Mouse (Mus musculus) cerebellum, adult 8-10 months (tissue): ENCODE results near the gene Pkd1l1.

Experiments
- DNase-seq: peaks from one replicate; pipeline ENCODE4 v3.0.0; 2022

Gene Pkd1l1

DNA sequence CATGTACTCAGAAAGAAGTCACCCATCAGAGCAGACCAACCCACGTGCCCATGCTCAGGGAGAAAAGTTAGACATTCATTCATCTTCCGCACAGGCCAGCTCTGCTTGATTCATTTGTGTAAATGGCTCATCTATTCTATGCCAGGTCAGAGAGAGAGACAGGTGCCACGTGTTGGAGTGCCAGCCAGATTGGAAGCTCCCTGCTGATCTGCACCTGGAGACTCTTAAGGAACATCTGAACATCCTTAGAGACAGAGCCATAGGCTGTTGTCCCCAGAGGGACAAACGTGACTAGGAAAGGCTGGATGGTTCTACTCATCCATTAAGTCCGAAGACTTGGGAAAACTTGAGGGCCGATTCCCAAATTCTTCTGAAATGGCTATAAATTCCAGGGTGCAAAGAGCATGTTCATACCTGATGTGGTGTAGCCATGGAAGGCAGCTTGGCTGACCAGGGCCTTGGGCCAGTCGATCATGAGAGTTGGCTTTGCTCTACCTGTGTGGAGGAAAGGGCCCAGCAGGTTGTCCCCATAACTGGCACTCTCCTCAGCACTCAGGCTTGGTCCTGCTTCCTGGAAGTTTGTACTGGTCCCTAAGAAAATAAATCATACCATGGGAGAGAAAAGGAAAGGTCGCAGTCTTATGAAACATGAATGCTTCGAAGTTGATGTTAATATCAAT, 36.5 kb downstream of the Pkd1l1 start:
- peak; percentile 37 for DNase-seq

DNA sequence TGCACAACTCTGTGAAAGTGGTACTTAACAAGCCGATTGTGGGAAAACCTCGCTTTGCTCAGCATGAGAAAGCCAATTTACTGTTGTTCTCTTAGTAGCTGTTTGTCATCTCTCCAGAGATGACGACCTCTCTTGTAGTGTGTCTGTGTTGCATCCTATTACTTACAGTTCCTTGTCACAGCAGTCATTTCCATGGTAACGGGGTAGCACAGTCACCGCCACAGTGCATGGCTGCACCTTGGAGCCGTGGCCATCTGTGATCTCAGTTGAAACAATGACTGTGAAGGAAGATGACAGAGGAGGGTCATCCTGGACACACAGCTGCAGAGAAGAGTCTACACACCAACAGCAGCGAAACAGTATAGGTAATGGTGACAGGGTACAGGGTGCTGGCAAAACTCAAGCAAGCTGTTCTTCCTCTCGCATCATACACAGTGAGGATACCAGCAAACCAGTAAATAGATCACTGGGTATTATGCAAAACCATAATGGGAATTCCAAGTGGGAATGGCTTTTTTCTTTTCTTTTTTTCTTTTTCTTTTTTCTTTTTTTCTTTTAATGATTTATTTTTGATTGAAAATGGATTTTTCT, 56.9 kb downstream of the Pkd1l1 start:
- peak; percentile 16 for DNase-seq

DNA sequence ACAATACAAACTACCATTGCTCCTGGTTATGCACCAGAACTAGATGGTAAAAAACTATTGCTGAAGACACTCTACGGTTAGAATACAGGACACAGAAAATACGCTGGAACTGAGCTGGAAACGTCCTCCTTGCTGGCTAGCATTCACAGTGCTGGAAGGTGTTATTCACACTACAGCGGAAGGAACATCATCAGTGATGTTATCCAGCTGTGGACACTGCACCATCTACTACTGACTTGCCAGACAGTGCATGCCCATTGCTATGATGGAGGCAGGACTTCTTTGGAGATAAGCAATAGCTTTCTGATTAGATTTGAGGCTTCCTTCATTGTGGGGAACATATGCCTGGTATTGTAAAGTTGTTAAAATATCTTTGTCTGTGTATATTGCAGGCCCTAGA, 90.3 kb downstream of the Pkd1l1 start:
- DNase-seq = no peak

DNA sequence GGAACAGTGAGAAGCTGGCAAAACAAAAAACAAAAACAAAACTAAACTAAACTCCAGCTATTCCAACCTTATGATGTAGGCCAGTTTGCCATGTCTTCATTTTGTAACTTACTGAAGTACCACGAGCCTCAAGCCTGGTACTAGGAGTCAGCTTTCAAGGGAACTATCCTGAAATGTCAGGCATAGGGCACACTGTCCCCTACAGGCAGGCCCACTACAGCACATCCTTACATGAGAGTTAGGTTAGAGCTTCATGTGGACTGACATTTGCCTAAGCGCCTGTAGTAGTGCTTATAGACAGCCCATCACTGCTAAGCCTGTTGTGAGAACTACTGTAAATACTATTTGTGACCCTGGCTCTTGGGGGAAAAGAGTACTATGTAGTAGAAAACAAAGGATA, 91.5 kb downstream of the Pkd1l1 start:
- no peak for DNase-seq

DNA sequence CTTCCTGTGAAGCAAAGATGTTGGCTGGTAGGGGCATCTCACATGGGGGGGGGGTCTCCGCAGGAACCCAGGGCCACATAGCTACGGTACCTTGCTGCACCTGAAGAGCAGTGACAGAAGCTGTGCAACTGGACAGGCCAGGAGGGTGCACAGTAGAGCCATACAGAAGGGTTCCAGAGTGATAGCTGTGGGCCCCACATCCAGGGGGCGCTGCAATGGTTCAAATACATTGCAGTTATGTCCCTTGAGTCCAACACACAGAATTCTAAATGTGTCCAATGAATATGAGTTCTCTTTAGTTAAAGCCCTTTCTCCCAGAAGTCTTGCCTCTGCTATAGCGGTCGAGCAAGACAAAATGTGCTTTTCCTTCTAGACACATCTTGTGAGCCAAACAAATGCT, 103.0 kb downstream of the Pkd1l1 start:
- no peak for DNase-seq

DNA sequence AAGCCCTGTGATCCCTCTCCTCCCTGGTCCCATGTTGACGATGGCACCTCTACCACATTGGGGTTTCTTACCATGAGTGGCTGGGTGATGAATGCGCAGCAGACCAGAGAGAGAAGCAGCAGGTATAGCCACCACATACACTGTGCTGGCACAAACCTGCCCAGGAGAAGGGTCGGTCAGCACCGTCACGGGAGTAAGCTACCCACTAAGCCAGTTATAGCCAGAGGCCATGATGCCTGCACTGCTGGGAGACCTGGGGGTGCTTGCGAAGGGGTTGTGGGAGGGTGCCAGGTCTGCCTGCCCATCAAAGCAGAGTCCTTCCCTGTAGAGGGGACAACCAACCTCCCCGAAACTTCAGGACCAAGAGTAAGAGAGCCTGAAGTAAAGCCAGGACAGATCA, 107.0 kb downstream of the Pkd1l1 start:
- no peak for DNase-seq

DNA sequence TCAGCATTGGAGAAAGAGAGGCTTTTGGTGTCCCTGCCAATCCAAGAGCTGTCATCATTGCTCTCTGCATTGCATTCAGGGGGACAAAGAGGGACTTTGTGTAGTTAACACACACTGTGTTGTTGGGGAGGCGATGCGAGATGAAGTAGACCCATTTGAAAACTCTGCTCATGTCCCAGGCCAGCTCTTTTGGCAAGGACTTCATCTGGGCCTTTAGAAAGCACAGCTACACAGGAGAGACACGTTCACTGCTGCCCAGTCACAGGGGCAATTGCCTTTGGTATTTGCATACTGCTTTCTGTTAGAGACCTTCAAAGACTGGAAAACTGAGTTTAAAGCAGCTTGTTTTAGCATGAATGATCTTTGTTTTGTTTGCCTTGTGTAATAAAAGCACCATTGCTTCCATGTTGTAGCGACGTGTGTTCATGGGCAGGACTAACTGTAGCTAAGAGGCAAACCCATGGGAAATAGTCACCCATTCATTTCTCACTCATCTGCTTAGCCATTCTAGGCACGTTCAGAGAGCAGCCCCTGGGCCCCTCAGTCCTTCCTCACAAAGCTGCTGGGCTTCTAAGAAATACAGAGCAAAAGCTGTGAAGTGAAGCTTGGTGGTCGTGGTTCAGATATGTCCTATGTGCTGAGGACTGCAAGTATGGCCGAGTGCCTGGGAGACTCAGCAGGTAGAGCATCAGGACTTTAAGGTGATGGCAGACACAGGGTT, 109.0 kb downstream of the Pkd1l1 start:
- no peak for DNase-seq

DNA sequence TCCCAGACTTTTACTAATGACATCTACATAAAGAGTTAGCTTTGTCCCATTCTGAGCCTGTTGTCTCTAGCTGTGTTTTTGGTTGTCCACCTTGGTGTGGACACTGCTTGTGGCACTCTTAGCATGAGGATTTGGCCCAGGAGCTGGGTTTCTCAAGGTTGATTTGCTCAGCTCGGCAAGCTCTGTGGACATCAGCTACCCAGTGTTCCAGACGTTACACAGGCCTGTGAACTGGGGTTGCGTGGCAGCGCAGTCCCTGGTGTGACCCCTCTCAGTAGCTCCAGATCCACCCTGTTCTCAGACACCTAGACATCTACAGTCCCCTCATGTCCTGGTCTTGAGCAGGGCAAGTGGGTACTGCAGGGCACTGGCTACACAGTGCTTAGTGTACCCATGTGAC, 110.6 kb downstream of the Pkd1l1 start:
- no peak for DNase-seq

DNA sequence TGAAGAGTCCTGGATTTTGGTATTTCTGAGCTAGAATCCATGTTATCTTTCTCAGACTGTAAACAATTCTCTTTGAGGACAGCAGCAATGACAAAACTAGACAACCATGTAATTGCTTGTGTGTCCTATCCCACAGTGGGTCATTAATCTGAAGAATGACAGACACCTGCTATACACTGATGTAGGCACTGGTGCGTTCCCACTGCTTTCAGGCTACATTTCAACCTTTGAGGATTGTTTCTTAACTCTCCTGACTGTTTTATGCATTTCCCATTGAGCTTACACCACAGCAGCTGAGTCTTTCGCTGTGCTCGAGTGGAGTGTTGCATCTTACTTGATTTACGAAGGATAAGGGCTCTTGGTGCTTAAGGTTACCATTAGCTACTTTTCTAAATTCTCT, 111.1 kb downstream of the Pkd1l1 start:
- DNase-seq = no peak

DNA sequence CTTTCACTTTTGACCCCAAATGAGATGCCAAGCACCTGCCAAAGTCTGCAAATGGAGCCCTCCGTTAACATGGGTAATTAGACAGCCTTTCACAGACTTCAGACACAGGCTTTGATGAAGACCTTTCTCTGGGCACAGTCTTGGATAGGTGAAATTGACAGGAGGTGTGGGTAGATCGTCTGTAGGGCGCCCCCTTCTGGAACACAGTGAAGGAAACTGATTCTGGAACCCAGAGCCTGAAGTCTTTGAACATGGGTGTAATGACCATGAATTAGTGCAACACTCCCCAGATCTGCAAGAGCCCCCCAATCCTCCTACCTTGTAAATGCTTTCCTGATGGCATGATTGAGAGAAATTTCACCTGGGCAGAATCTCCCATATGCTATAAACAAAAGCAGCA, 112.2 kb downstream of the Pkd1l1 start:
- no peak for DNase-seq

DNA sequence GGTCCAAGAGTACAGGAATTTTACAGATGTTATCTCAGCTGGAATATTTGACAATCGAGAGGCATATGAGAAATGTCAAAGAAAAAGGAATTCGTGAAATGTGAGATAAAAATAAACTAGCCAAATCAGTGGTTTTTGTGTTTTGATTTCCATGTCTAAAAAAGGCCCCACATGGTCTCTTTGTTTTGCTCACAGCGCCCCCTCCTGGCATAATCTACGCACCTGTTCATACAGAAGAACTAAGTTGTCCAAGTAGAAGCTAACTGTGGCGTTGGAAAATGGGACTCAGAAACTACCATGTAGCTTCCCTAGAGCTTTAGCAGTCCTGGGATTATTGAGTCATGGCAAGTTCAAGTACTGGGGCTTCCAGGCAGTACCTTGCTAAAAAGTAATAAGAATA, 113.2 kb downstream of the Pkd1l1 start:
- no peak for DNase-seq

DNA sequence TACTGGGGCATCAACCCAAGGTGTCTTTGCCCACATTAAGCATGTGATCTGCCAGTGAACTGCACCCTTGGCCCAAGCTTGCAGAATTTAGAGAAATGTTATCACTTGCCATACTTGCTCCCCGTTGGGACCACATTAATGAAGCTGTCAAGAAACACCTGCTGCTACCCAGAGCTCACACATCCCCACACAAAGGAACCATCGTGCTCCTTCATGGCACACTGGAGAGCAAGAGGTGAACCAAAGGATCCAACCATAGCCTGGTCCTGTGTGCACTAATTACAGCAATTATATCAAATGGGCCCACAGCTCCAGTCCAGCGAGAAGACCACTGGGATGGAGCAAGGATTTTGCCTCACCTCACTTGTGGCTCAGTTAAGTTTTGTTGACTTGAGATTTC, 114.0 kb downstream of the Pkd1l1 start:
- DNase-seq = no peak

DNA sequence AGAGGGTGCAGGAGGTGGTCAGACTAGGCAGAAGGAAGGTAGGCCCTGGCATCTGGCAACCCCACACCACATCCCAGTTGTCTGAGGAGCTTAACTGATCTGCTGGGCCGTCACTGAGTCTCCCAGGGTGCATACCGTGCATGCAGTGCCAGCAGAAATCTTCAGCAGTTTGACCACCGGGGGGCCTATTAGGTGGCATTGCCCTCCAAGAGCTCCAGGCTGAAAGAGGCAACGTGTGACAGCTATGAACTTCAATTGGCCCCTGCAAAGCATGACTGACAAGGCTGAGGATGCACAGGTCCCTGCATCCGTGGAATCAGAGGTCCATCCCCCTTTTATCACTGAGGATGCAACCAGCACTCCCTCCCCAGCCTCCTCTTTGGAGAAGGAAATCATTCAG, 116.9 kb downstream of the Pkd1l1 start:
- DNase-seq = no peak

DNA sequence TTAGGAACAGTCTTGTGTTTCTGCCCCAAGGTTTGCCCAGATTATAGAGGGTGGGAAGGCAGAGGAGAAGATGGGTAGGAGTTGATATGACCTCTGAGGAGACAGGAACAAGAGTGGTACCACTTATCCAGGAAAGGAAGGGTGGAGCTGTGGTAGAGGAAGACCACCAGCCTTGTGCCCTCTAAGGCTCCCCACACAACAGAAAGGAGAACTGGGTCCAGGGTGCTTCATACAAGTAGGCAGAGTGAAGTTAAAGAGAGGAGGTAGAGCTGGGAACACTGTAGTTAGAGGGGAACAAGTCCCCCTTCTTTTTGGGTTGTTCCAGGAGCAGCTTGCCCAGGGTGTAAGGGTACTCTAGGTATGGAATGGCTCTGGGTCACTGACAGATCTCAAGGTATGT, 125.0 kb downstream of the Pkd1l1 start:
- no peak for DNase-seq

DNA sequence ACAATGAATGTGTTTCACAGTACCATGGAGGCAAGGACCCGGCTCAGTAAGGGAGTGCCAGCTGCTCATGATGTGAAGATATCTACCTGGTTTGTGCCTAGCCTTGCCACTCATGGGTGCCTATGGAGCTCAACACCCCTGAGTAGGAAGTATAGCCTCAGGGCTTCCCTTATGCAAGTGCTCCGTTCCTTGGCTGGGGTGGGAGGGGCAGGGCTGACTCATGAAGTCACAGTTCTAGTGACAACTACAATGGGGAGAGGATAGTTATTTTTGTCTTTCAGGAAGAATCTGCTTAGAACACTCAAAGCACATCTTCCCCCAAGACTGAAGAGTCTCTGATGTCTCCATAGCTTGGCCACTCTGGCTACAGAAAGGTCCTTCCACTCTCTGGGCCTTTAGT, 125.4 kb downstream of the Pkd1l1 start:
- no peak for DNase-seq

DNA sequence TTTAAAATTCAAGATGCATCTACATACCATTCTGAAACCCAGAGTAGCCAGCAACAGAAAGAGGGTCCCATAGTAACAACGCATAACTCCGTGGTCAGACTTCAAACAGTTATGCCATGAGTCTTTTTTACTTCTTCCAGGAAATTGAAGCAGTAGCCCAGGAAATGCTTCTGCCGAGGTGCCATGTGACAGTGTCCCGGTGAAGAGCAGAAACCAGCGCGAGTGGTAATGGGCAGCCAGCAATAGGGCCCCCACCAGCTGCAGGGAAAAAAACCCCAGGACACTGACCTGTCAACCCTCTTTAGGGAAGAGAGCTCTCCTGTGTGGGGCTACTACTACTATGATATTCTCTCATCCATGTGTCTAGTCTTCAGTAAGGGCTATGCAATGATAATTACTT, 136.9 kb downstream of the Pkd1l1 start:
- DNase-seq = no peak

DNA sequence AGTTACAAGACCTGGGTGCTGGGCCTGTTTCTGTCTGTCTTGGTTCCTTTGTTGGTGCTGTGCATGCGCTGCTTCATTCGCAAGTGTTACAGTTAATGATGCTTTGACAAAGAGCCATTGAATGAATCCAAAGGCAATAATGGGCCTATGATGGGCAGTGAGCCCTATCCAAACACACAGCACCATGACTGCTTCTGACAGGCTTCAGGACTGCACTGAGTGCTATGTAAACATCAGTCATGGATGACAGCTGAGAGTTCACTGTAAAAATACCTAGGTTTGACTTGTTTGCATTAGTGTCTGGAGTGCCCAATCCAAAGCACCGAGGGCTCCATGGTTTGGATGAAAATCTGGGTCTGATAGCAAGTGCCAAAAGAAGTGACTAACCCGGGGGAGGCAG, 138.9 kb downstream of the Pkd1l1 start:
- no peak for DNase-seq

DNA sequence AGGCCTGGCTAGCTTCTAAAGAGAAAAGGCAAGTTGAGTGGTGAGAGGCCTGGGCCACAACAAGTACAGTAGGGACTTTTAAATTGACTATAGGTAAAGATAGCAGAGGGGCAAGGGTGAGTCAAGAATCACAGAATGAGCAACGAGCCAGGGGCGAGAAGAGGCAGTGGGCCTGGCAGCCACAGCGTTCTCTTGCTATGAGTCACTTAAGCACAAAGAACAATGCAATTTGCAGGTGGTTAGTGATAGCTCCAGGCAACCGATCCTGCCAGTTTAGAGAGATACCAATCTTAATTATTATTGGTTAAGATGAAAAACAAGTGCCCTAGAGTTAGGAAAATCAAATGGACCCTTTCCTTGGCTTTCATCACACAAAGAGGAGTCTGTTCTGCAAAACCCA, 142.5 kb downstream of the Pkd1l1 start:
- DNase-seq = no peak

DNA sequence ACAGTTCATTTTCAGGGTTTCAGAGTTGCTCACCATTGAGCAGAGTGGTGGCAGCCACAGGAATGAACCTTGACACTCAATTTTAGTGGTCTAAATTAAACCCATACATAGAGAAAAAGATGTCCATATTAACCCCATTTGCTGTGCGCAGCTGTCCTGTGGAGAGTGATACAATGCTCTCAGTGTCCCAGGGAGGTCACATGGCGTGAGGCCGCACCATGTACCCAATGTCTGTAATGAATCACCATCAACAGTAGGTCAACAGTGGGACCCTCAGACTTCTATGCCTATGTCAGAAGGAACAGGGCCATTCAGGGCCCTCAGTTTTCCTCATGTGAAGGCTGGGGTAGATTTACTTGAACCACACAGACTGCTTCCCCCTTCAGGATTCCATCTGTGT, 143.5 kb downstream of the Pkd1l1 start:
- DNase-seq = no peak

DNA sequence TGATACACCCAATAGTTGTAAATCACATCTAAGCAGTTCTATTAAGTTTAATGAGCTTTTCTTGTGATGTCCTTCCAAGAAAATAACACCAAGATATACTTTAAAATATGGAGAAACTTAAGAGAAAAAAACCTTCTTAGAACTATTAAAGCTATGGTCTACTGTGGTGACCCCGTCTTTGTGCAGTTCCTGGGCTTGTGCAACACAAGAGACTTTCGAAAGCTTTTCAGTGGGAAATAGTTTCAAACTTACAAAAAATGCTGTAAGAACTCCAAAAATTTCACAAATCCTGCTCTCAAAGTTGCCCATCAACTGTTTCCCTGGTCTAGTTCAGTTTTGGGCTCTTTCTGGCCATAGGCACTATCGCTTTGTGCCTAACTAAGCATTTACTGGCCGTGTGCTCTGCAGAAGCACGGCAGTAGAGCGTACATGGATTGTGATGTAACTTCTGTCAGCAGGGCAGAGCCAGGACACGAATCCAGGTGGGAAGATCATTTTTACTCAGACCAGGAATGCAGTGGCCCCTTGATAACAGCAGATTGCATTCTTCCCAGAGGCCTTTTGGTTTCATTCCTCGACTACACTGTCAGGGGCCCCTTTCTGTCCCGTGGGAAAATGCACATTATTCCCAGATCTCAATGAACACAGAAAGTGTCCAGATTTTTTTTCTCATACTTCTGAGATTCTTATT, 144.1 kb downstream of the Pkd1l1 start:
- no peak for DNase-seq

DNA sequence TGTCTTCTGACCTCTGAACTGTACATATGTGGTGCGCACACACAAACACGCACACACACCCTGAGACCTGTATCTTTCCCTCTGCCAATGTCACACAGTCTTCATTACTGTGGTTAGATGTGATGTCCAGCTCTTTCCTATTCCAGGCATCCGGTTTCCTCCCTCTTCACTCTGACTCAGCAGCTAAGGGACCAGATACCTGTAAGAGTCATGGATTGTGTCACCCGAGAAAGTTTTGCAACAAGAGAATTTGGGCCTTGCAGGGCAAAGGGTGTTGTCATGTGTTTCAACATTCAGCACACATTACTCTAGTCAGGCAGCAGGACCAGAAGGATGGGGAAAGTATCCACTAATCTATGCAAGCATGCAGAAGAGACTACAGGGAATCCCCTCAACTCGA, 146.5 kb downstream of the Pkd1l1 start:
- DNase-seq = no peak

DNA sequence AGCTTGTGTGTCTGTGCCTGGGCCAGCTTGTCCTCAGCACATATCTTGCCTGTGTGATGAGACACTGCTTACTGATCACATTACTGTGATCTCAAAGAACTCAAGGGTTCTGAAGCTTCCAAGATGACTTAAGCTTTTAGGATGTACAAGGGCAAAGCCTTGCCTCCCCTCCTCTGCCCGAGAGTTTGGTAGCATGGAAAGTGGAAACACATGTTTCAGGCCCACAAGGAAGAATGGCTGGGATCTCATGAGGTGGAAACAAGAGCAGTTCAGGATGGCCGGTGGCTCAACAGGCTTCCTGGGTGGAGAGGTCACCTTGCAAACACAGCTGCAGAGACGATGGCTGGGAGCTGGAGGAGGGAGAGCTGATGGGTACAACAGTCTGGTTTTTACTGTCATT, 147.0 kb downstream of the Pkd1l1 start:
- no peak for DNase-seq

DNA sequence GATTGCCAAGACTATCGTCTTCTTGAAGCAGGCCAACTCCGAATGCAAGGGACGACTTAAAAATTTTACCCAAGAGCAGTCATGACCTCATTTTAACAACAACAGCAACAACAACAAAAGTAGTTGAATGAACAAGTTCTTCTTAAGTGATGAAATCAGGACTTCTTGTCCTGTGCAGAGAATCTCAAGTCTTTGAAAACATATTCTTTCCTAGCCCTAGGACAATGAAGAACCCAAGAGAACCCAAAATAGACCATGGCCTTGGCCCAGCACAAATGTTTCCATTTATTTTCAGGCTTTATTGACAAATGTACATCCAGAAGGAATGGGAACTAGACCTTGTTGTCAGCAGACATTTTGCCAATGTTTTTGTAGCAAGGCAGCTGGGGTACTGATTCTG, 147.7 kb downstream of the Pkd1l1 start:
- no peak for DNase-seq

DNA sequence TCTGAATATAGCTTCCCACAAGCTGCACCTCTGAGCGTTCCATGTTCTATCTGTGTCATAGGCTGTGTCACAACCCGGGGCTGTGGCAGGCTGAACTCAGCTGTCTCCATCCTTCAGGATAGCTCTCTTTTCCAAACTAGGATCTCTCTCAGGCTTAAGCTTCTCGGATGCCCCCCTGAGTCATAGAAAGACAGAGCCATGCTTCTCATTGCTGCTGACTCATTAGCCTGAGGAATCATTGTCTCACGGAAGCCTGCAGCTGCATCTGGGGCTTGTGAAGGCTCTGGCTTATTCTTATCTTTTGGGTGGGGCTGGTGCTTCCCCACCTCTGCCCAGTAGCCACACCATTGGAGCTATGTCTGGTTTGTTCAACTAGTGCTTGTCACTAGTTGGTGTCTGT, 151.7 kb downstream of the Pkd1l1 start:
- DNase-seq = no peak
